Mouse (Mus musculus): ENCODE data around the gene Grid1. TPM values are rescaled to one million over a fixed set of nuclear protein-coding genes. Genes with fewer than 3 reads are reported as not detected.

The Grid1 gene
- polyA plus RNA-seq, 1 experiment: not detected

- 84% methylated on average over 9 of the region's 9 CpGs for WGBS
- no peaks in the 10 kb centered on the region for H3K4me1 ChIP-seq (ENCODE audit: control insufficient read depth, insufficient read depth, low read length)
- no peak overlapping the region for H3K4me3 ChIP-seq (ENCODE audit: insufficient read depth, low read depth, low read length)
- H3K27ac ChIP-seq (ENCODE audit: insufficient read depth, low read depth, low read length): no peak overlapping the region
- no peak for TF ChIP-seq CTCF (IDR thresholded peaks at IDR 0.05; ENCODE audit: insufficient read depth, low read depth, low read length)
- no peak for TF ChIP-seq POLR2A (IDR thresholded peaks at IDR 0.05; ENCODE audit: insufficient read depth, low read depth, low read length)
Measured at GRCm38 (mm10) chr14:34921265-34921664, 101.4 kb downstream of the Grid1 start.

GRCm38 (mm10) chr14:34925021-34925420 is 105.1 kb downstream of the Grid1 start:
- TF ChIP-seq POLR2A (IDR thresholded peaks at IDR 0.05; ENCODE audit: insufficient read depth, low read depth, low read length) (no peak), CTCF (IDR thresholded peaks at IDR 0.05; ENCODE audit: insufficient read depth, low read depth, low read length) (no peak)
- 72% methylated on average over 5 of the region's 5 CpGs for WGBS

GRCm38 (mm10) chr14:34930040-34930719 is 110.3 kb downstream of the Grid1 start:
- 90% methylated on average over 8 of the region's 8 CpGs for WGBS
- H3K27ac ChIP-seq (ENCODE audit: insufficient read depth, low read depth, low read length): no peak overlapping the region

More at GRCm38 (mm10) chr14:34925021-34925420, 105.1 kb downstream of the Grid1 start:
- Histone ChIP-seq H3K4me3 (ENCODE audit: insufficient read depth, low read depth, low read length) (no peak overlapping the region), H3K27ac (ENCODE audit: insufficient read depth, low read depth, low read length) (no peak overlapping the region), H3K4me1 (ENCODE audit: control insufficient read depth, insufficient read depth, low read length) (no peaks in the 10 kb centered on the region)

GRCm38 (mm10) chr14:34933197-34933596 is 113.3 kb downstream of the Grid1 start:
- Histone ChIP-seq H3K27ac (ENCODE audit: insufficient read depth, low read depth, low read length) (no peak overlapping the region), H3K4me3 (ENCODE audit: insufficient read depth, low read depth, low read length) (no peak overlapping the region), H3K4me1 (ENCODE audit: control insufficient read depth, insufficient read depth, low read length) (peaks cover 23% of the 10 kb centered on the region)
- TF ChIP-seq POLR2A (IDR thresholded peaks at IDR 0.05; ENCODE audit: insufficient read depth, low read depth, low read length): no peak
- TF ChIP-seq CTCF (IDR thresholded peaks at IDR 0.05; ENCODE audit: insufficient read depth, low read depth, low read length): no peak
- WGBS: 62% methylated on average over 4 of the region's 4 CpGs

More at GRCm38 (mm10) chr14:34930040-34930719, 110.3 kb downstream of the Grid1 start:
- H3K4me1 ChIP-seq (ENCODE audit: control insufficient read depth, insufficient read depth, low read length): peaks cover 7% of the 10 kb centered on the region
- H3K4me3 ChIP-seq (ENCODE audit: insufficient read depth, low read depth, low read length): no peak overlapping the region
- TF ChIP-seq CTCF (IDR thresholded peaks at IDR 0.05; ENCODE audit: insufficient read depth, low read depth, low read length): no peak
- no peak for TF ChIP-seq POLR2A (IDR thresholded peaks at IDR 0.05; ENCODE audit: insufficient read depth, low read depth, low read length)

GRCm38 (mm10) chr14:34936192-34936770 is 116.4 kb downstream of the Grid1 start:
- 0 out of 2 replicates have a peak overlapping the region, but pooled peaks have one; percentile 13 for H3K4me3 ChIP-seq (ENCODE audit: insufficient read depth, low read depth, low read length)
- no peak overlapping the region for H3K27ac ChIP-seq (ENCODE audit: insufficient read depth, low read depth, low read length)
- TF ChIP-seq CTCF (IDR thresholded peaks at IDR 0.05; ENCODE audit: insufficient read depth, low read depth, low read length): no peak
- TF ChIP-seq POLR2A (IDR thresholded peaks at IDR 0.05; ENCODE audit: insufficient read depth, low read depth, low read length): no peak
- WGBS: 23% methylated on average over 13 of the region's 13 CpGs
- H3K4me1 ChIP-seq (ENCODE audit: control insufficient read depth, insufficient read depth, low read length): peaks cover 29% of the 10 kb centered on the region

- H3K4me1 ChIP-seq (ENCODE audit: control insufficient read depth, insufficient read depth, low read length): peaks cover 3% of the 10 kb centered on the region; the same call in 1 of the 2 replicates
- no peak overlapping the region for H3K27ac ChIP-seq (ENCODE audit: insufficient read depth, low read depth, low read length)
- 70% methylated on average over 14 of the region's 14 CpGs for WGBS
- TF ChIP-seq CTCF (IDR thresholded peaks at IDR 0.05; ENCODE audit: insufficient read depth, low read depth, low read length) (no peak), POLR2A (IDR thresholded peaks at IDR 0.05; ENCODE audit: insufficient read depth, low read depth, low read length) (no peak)
- no peak overlapping the region for H3K4me3 ChIP-seq (ENCODE audit: insufficient read depth, low read depth, low read length)
Measured at GRCm38 (mm10) chr14:34944390-34944979, 124.6 kb downstream of the Grid1 start.

- WGBS: 95% methylated on average over 17 of the region's 17 CpGs
- Histone ChIP-seq H3K4me1 (ENCODE audit: control insufficient read depth, insufficient read depth, low read length) (peaks cover 3% of the 10 kb centered on the region; the same call in 1 of the 2 replicates), H3K4me3 (ENCODE audit: insufficient read depth, low read depth, low read length) (no peak overlapping the region), H3K27ac (ENCODE audit: insufficient read depth, low read depth, low read length) (no peak overlapping the region)
- TF ChIP-seq POLR2A (IDR thresholded peaks at IDR 0.05; ENCODE audit: insufficient read depth, low read depth, low read length) (no peak), CTCF (IDR thresholded peaks at IDR 0.05; ENCODE audit: insufficient read depth, low read depth, low read length) (no peak)
Measured at GRCm38 (mm10) chr14:34945471-34946313, 125.8 kb downstream of the Grid1 start.

- Histone ChIP-seq H3K4me1 (ENCODE audit: control insufficient read depth, insufficient read depth, low read length) (peaks cover 3% of the 10 kb centered on the region; the same call in 1 of the 2 replicates), H3K4me3 (ENCODE audit: insufficient read depth, low read depth, low read length) (no peak overlapping the region), H3K27ac (ENCODE audit: insufficient read depth, low read depth, low read length) (no peak overlapping the region)
- 97% methylated on average over 2 of the region's 2 CpGs for WGBS
- TF ChIP-seq CTCF (IDR thresholded peaks at IDR 0.05; ENCODE audit: insufficient read depth, low read depth, low read length) (no peak), POLR2A (IDR thresholded peaks at IDR 0.05; ENCODE audit: insufficient read depth, low read depth, low read length) (no peak)
Measured at GRCm38 (mm10) chr14:34946314-34946583, 126.3 kb downstream of the Grid1 start.
